Mouse (Mus musculus): ENCODE measurements around the gene Gm10130. TPM values are rescaled to one million over a fixed set of nuclear protein-coding genes. Genes with fewer than 3 reads are reported as not detected.
"Not testable (repeated sequence)": the region's sequence is repeated elsewhere in the genome, so short reads cannot be mapped to it uniquely, and the experiment has no call there.

The Gm10130 gene
- polyA plus RNA-seq, 1 experiment from 2014 or later: 2.5 TPM

- 90% methylated on average over 17 of the region's 17 CpGs for WGBS
- H3K27me3 ChIP-seq (ENCODE audit: insufficient read depth, poor library complexity, severe bottlenecking); DNase-seq (ENCODE audit: low spot score); H3K27ac ChIP-seq; H3K4me1 ChIP-seq (replicated peaks); H3K4me3 ChIP-seq: not testable (repeated sequence)
- Histone ChIP-seq H3K9me3 (peaks cover 39% of the 10 kb centered on the region), H3K36me3 (peaks cover 45% of the 10 kb centered on the region)
Observed at GRCm38 (mm10) chr2:150412146-150412545, 88.6 kb downstream of the Gm10130 start.

Other genes starting within 250 kb of the Gm10130 start
- gene Zfp120, start 187.0 kb upstream of the Gm10130 start, polyA plus RNA-seq (2016; fragmentation: Nextera tagmentation; extraction: Ambion mirVana): 4.1 and 6.8 TPM in 2 replicates
- not detected in 2 replicates for gene Gm10770, start 144.0 kb upstream of the Gm10130 start, polyA plus RNA-seq (2016; fragmentation: Nextera tagmentation; extraction: Ambion mirVana)
- gene Gm14139, start 141.9 kb upstream of the Gm10130 start, polyA plus RNA-seq (2016; fragmentation: Nextera tagmentation; extraction: Ambion mirVana): not detected in 2 replicates
- 8.5 and 11.0 TPM in 2 replicates for gene Zfp937, start 105.6 kb upstream of the Gm10130 start, polyA plus RNA-seq (2016; fragmentation: Nextera tagmentation; extraction: Ambion mirVana)
- gene Gm21994, start 68.1 kb upstream of the Gm10130 start, polyA plus RNA-seq (2016; fragmentation: Nextera tagmentation; extraction: Ambion mirVana): 2.1 and 3.2 TPM in 2 replicates
- gene Gm14124, start 66.2 kb upstream of the Gm10130 start, polyA plus RNA-seq (2016; fragmentation: Nextera tagmentation; extraction: Ambion mirVana): not detected in 2 replicates
- 8.7 and 9.7 TPM in 2 replicates for gene 3300002I08Rik, start 39.1 kb downstream of the Gm10130 start, polyA plus RNA-seq (2016; fragmentation: Nextera tagmentation; extraction: Ambion mirVana)
- 6.1 and 9.6 TPM in 2 replicates for gene Zfp442, start 127.8 kb downstream of the Gm10130 start, polyA plus RNA-seq (2016; fragmentation: Nextera tagmentation; extraction: Ambion mirVana)
- gene Zfp345, start 161.4 kb downstream of the Gm10130 start, polyA plus RNA-seq (2016; fragmentation: Nextera tagmentation; extraction: Ambion mirVana): 0.07 TPM in 1 of 2 replicates, not detected in the other
- gene Cst7, start 246.7 kb downstream of the Gm10130 start, polyA plus RNA-seq (2016; fragmentation: Nextera tagmentation; extraction: Ambion mirVana): 0.22 and 0.26 TPM in 2 replicates

Data from hindbrain, embryonic 10.5 days (tissue).